Mouse (Mus musculus) urinary bladder, postnatal 36 days (tissue): ENCODE measurements at regions not wholly inside any gene's neighbourhood (a gene's known extent, or its start where the extent isn't known, plus 50 kb on each side); places are given as distances from the start of the nearest gene placed in this dataset.

Experiments used
- DNase-seq, 2 experiments: peaks; one replicate each; pipeline ENCODE4 v3.0.0; 2022; ENCODE audit warnings: low spot score in 2 of 2, mixed read lengths in 1 of 2

DNA sequence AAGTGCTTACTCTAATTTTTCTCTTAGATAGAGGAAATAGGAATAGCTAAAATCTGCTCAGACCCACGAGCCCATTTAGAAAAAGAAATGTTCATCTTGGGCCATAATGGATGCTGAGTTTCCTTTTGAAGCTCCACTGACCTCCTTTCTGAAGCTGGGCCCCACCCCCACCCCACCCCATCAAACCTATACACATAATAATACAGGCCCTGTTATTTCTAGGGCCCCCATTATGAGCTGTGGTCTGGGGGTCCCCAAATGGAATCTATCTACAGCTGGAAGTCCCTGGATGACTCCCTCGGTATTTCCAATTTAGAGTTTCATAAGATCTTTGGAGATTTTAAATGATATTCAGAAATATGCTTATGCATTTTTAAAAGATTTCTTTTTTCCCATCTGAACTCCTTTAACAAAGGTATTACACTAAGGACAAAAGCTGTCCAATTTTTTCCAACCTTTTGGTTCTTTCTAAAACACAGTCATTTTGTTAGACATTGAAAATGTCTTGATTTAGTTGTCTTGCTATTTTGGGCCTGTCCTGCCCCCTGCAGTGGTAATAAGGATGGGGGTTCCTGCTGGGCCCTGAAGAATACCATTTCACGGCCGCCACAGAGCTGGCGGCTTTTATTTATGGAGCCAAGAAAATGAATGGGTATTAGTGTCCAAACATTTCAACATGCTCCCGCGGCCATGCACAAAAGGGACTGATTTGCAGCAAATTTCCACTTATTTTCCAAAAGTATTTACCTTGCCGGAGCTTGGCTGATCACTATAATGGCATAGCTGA is 363.1 kb downstream of the Nr2f2 start:
- no peak for DNase-seq

DNA sequence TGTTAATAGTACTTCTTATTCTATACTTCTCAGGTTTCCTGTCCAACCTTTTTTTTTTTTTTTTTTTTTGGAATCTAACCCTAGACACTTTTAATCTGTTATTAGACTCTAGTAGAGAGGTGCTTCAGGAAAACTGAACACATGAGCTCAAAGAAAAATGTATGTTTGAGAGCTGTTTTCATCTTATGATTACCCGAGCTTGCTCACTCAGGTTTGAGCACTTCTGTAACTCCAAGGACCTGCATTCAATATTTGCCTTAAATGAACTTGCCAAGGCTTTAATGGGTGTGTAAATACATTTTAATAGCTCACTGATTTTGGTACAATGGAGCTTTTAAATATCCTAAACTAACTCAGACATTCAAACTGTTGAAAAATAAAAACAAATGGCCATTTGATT is 367.8 kb downstream of the Nr2f2 start:
- no peak for DNase-seq

DNA sequence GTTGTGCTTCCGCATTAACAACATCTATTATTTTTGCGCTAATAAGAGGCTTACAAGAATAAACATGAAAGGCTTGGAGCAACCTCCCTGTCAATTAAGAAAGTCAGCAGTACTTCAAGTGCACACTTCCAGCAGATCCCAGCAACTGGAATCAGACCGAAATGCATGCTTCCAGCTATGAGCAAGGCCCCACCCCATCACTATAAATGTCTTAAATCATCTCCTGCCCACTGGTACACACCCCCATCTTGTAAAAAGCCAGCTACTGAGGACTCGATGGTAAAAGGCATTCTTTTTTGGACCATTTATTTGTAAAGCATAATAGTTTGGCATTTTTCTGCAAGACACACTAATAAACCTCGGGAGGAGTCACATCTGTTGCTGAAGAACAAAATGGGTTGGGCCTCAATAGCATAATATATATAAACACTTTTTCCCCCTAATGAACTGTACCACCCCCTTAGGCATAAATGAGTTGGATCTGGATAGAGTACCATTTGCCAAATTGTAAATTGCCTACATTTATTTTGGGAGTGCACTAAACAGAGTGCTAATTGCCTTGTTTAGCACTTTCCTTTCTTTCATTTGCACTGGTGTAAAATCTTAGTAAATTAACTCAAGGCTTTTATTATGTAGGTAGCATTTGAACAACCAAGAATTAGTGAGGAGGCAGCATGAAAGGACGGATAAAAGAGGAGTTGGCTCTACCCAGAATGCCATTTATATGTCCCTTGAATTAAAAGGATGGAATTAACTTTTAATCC is 371.8 kb downstream of the Nr2f2 start:
- no peak for DNase-seq

DNA sequence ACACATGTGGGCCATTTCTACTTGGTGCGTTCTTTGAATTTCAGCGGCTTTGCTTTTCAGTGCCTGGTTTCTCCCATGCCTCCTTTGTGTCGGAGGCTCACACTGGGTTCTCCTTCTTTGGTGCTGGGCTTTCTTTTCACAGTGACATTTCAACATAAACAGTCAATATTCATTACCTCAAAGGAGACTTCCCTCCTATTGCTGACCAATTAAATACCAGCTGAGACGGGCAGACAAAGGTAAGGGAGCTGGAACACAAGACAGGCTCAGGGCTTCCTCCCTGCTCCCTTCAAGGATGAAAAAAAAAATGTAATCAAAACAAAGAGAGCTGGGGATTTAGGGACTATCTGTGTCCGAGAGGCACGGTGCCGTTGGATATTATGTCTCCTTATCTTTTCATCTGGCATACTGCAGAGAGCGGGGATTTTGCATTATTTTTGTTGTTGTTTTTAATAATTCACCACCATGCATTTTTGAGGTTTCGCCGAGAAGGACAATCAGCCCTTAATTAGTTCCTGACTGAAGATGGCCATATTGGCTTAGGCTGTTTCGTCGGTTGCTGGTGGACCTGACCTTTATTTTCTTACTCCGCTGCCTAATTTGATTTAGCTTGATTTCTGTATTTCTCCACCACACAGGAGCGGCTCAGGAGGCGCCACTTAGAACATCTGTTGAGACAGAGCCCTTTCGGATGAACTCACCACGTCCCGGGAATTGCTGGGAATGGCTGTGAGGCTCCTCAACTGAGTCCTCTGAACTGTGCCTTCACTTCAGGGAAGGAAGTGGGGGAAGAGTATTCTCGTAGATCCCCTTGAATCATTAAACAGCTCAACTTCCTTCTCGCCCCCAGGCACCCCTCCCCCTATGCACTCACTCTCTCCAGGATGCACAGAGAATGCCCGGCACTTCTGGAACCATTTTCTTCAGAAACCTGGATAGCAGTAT is 373.9 kb downstream of the Nr2f2 start:
- DNase-seq, result no peak

DNA sequence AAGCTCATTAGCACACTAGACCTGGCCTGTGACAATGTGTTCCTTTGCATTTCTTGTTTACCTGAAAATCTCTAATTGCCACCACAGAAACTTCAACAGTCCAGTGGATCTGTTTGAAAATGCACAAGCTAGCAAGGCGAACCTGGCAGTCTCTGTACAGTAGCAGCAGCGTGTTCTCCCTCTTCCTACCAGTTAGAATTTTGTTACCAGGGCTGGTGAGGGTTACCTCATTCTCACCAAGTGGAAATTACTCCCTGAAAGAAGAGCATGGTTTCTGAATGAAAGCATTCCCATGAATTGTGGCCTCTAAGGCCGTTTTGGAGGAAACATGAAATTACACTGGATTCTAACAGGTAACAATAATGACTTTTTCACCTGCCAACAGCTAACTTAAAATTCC is 374.6 kb downstream of the Nr2f2 start:
- no peak for DNase-seq

DNA sequence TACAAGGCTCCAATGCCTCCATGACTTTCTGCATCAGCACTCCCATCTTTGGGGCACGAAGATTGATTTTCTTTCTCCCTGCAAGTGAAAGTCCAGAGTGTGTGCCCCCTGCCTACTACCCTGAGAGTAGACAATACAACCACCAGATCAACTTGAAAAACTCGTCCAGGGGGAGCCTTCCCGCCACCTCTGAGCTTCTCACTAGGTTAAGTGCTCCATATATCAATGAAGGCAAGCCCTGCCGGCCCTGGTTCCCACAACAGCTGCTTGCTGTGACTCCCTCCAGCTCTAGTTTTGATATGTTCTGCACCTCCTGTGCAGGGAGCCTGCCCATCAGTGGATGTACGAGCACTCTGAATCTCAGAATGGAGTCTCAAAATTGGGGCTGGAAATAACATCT is 377.8 kb downstream of the Nr2f2 start:
- no peak for DNase-seq

DNA sequence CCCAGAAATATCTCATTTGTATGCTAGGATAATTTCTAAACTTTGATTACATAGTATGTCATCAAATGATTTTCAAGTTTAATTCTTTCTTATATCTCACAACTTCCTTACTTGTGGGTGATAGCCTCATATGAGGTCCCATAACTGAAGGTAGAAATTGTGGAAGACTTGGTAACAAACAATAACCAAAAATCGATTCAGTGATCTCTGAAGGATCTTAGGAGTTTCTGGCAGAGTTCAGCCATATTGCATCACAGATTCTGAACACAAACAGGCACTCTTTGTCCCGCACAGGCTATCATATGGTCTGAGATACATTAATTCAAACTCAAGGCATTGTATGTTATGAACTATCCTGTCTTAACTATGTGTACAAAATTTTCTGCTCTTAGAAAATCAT is 385.2 kb downstream of the Nr2f2 start:
- DNase-seq, result no peak

DNA sequence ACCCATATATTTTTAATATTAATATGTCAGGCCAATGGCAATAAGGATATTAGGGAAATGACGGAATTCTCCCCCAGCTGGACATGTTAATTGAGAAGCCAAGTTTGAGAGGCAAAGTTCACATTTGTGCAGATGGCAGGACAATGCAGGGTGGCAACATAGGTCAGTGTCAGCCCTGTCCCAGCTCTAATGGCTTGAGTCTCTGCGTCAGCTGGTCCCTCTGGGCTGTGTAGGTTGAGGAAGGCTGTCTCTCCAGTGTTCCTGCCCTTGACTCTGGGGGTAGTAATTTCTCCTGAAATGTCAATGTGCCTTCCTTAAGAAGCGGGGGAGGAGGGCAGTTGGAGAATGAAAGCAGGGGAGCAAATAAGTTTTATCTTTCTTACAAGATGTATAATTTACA is 390.2 kb downstream of the Nr2f2 start:
- no peak for DNase-seq

DNA sequence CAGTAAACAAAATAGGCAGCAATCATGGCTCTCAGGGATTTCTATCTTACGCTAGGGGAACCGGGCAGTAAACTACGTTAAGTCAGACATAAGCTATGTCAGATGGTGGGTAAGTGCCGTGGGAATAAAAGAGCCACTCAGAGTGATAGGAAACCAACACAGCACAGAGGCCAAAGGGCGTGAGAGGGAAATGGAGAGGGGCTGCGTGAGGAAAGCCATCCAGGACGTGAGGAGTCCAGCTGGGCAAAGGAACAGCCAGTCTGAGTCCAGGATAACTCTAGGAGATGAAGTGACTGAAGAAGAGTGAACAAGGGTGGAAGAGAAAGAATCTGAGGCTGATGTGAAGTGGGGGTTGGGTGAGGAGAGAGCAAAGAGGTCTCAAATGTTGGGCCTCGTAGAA is 402.5 kb downstream of the Nr2f2 start:
- no peak for DNase-seq

DNA sequence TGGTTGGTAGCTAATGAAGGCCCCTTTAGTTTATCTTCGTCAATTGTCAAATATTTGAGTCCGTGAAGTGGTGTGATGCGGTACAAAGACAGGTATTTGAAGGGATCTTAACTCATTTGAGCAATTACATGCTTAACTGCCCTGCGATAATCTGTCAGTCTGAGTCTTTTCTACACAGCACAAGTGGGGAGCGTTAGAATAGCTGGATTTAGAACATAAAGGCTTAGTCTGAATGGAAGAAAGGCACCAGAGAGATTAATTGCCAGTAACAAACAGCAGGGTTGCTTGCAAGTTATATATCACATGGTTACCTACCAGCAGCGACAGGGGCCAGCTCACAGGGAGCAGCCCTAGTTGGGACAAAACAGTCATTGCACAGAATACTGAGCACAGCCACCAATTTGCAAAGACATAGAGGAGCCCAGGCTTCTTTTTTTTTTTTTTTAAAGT is 416.3 kb downstream of the Nr2f2 start:
- no peak for DNase-seq

DNA sequence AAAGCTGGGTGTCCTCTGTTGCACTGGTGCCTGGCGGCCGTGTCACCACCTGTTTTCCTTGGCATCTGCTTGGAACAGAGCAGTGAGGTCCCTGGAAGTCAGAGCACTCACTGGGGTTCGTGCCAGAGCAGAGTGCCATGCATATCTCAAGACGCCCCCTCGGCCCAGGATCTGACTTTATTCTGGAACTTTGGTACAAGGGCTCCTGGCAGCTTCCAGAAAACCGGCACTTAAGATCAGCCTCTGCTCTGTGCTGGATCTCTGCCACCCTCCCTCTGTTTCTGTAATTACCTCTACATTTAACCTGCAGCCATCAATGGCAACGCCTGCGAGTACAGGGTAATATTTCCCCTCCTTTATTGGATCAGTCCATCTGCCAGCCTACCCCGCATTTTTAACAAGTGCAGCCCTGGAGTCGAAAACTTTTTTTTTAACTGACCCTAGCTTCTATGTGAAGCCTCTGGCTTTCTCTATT is 416.9 kb downstream of the Nr2f2 start:
- no peak for DNase-seq

DNA sequence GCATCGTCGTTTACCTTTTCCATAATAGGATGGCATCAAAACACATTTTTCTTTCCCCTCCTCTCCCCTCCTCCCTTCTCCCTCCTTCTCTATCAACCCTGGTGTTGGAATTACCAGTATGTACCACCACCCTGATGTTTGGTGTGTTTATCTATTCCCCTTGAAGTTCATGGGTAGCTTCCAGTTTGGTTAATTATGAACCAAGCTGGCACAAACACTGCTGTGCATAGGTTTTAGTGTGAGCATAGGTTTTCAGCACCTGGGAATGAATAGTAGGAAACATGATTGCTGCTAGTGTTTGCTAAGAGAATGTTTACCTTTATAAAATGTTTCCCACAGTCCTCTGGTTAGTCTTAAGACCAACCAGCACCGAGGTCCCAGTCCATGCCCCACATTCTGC is 420.1 kb downstream of the Nr2f2 start:
- DNase-seq, result no peak

DNA sequence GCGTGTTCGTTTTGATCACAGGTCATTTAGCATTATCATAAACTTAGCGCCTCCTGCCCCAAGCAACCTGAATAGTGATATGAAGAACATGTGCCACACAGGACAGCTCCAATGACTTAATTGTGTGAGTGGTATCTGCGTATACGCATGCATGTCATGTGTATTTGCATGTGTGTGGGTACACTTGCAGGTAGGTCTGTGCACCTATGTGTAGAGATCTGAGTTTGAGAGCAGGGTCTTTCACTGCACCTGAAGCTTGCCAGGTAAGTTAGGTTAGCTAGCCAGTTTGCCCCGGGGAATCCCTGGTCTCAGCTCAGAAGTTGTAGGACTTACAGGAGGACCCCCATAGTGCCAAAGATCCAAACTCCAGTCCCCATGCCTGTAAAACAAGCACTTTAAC is 424.7 kb downstream of the Nr2f2 start:
- DNase-seq, result no peak

DNA sequence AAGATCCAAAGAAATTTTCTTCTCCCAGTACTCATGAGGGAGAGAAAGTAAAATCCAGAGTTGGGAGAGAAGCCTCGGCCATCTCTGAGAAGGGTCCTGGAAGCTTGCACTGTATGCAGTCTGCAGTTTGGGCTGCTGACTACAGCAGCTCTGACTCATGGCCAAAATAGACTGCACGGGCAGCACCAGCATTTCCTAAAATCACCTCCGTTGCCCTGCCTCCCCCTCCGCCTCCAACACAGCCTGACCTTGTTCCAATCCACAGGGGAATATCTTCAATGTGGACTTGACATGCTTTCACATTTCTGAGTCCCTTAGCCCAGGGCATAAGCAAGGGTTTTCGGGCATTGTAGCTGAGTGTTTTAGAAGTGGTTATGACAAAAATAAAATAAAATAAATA is 441.3 kb downstream of the Nr2f2 start:
- no peak for DNase-seq

DNA sequence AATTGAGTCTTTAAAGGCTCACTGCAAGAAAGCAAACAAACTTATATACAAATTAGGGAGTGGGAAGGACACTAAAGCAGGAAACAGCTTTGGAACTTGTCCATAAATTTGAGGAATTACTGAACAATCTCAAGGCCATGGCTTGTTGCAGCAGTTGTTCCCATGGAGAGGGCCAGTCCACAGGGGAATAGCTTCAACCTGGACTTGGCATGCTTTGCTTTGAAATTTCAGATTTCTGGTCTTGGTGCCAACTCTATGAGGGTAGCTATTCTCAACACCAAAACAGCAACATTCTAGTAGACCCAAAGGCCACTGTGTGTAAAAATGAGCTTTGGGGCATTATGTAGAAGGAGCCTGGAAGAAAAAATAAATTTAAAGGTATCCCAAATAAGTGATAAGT is 442.0 kb downstream of the Nr2f2 start:
- DNase-seq, result no peak

DNA sequence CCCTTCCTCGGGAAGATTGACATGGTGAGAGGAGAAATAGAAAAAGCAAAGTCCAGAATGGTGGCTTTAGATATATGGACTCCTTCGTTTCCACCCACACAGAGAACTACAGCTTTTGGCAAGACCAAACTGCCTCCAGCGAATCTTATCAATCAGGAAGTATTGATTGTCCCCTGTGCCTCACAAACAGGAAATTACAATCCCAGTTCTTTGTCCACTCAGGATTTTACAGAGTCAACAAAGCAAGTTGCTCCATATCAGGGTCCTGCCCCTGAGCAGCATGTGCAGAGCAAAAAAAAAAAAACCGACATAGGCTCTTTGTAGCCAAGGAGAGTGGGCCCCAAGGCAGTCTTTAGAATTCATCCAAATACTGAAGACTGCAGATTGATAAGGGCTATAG is 454.8 kb downstream of the Nr2f2 start:
- no peak for DNase-seq

DNA sequence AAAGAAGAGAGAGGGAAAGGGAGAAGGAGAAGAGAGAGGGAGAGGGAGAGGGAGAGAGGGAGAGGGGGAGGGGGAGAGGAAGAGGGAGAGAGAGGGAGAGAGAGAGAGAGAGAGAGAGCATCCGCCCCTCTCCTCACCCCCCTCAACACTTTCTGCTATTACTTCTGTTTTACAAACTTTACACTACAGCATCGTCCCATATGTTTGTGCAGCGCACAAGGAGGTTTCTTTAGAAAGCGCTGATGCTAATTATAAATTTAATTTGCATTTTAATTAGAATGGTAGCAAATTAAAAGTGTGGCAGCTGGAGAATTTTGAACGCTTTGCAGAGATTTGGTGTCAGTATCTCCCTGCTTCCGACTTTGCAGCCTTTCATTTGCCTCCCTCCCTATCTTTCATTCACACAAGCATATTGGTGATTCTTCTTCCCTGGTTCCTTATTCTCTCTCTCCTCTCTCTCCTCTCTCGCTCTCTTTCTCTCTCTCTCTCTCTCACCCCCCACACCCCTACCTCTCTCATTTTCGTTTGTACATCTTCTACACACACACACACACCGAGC is 476.0 kb downstream of the Nr2f2 start:
- DNase-seq, result no peak

DNA sequence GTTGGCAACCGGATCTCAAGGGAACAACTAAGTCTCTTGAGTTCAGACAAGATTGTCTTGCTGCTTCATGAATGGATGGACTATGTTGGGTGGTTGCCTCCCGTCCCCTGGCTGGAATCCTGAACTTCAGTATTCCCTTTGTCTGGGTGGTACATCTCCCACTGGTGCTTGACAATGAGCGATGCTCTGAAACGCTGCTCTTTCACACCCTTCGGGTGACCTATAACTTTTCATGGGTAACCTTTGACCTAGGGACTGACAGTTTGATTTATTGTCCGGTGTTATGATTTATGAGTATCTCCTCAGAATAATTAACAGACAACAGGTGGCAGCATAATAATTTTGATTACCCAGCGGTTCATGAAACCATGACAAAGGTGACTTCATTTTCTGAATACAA is 478.3 kb downstream of the Nr2f2 start:
- DNase-seq, result no peak

DNA sequence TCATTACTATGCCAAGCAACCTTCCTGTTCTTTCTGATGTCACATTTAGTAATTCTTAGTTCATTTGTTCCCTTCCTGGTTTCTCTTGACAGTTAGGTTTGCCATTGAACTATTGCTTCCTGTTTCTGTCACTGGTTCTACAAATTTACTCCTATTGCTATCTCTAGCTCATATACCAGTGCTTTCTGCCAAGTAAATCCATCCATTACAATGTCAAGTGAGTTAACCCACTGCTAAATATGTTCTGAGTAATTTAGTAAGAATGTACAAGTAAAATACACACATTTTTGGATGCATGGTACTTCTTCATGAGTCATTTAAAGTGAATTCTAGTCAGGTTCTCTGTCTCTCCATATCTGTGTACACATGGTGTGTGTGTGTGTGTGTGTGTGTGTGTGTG is 489.5 kb downstream of the Nr2f2 start:
- DNase-seq, result no peak

DNA sequence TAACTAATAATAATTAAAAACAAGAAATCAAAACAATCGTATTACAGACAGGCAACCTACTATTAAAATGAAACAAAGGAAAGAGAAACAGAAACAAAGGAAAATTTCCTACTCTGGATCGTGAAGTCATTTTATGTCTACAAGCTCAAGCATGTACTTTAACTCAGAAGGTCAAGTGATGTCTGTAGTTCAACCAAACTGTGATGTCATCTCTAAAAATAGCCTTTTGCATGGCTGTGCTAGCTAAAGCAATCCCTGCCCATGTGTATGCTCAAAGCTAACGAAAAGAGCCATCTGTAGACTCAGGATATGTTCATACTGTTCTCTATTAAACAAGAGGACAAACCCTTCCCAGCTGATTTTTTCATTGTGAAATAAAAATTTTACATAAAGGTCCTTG is 500.7 kb downstream of the Nr2f2 start:
- no peak for DNase-seq

DNA sequence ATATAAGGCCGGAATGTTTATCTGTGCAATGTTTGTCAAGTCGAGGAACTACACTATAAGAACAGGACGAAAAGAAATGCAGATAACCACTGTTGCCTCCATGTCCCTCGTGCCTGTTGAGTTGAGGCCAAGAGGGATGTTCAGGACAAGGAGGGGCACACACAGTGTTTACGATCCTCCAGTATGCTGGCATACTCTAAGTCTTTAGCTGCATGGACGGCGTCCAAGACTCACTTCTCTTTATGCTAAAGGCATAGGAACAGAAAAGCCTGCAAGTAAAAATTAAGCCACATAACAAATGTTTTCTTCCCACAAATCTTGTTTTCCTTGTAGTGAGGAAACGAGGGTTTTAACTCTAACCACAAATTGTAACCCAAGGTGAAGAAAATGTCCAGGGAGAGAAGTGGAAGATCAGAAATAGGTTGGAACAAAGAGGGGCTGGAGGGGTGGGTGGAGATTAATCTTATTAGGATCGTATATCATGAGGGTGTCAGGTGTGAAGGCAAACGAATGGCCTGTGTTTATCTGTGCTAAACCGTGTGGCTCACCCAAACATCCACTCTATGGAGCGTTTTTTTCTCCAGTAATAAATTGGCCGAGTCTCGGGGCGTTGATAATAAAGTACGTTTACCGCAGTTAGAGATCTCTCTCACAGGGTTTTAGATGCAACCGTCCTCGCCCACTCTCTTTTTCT is 521.8 kb downstream of the Nr2f2 start:
- DNase-seq, result no peak
